Mouse (Mus musculus) embryonic facial prominence, embryonic 15.5 days (tissue): ENCODE results near the gene Lrp2. TPM values are rescaled to one million over a fixed set of nuclear protein-coding genes. Genes with fewer than 3 reads are reported as not detected.

Experiments
- ATAC-seq: fragments of 200-750 bp; cut with Nextera tagmentation; 2 replicates; pipeline ENCODE4 v1.8.0; 2017; ENCODE audit warnings: low read depth, moderate TSS enrichment; ENCODE audit not compliant: insufficient number of reproducible peaks, low FRiP score, low TSS enrichment
- H3K27ac ChIP-seq: fragments of 300-500 bp; sonication (generic); replicated peaks from 2 replicates; pipeline ENCODE4 v1.5.1; 2015; ENCODE audit warnings: mild to moderate bottlenecking, inconsistent platforms
- H3K27me3 ChIP-seq: fragments of 300-500 bp; sonication (generic); 2 replicates; pipeline ENCODE4 v1.6.1; 2015; ENCODE audit warnings: inconsistent platforms
- H3K36me3 ChIP-seq: fragments of 300-500 bp; sonication (generic); 2 replicates; pipeline ENCODE4 v1.6.1; 2015; ENCODE audit warnings: mild to moderate bottlenecking, inconsistent platforms
- H3K4me1 ChIP-seq: fragments of 300-500 bp; sonication (generic); 2 replicates; pipeline ENCODE4 v1.6.1; 2015; ENCODE audit warnings: inconsistent platforms
- H3K4me2 ChIP-seq: fragments of 300-500 bp; sonication (generic); replicated peaks from 2 replicates; pipeline ENCODE4 v1.6.1; 2015; ENCODE audit warnings: mild to moderate bottlenecking, inconsistent platforms
- H3K4me3 ChIP-seq: fragments of 300-500 bp; sonication (generic); replicated peaks from 2 replicates; pipeline ENCODE4 v1.5.1; 2015; ENCODE audit warnings: mild to moderate bottlenecking, inconsistent platforms
- H3K9ac ChIP-seq: fragments of 300-500 bp; sonication (generic); 2 replicates; pipeline ENCODE4 v1.6.1; 2015; ENCODE audit warnings: inconsistent platforms
- H3K9me3 ChIP-seq: fragments of 300-500 bp; sonication (generic); replicated peaks from 2 replicates; pipeline ENCODE4 v1.6.1; 2016; ENCODE audit warnings: inconsistent platforms
- WGBS: fragments of 180-500 bp; shearing (Covaris S2); methylation state at CpG from one replicate; pipeline ENCODE4 v1.1.7; 2015; 5-methylcytosine and 5-hydroxymethylcytosine counted together
- polyA plus RNA-seq: library from polyadenylated mRNA; unstranded; fragments of >200 nt; fragmentation: Nextera tagmentation; extraction: Ambion mirVana; gene quantifications from 2 replicates; pipeline ENCODE4 v1.2.1, GENCODE M21; 2015

Lrp2 gene
- polyA plus RNA-seq, 1 experiment from 2014 or later: 0.37 TPM

- ATAC-seq: no peak
- Histone ChIP-seq H3K9me3 (no peaks in the 10 kb centered on the region), H3K4me3 (no peak overlapping the region), H3K27me3 (no peaks in the 10 kb centered on the region), H3K4me2 (no peak overlapping the region), H3K36me3 (no peaks in the 10 kb centered on the region), H3K4me1 (no peaks in the 10 kb centered on the region), H3K9ac (no peak overlapping the region), H3K27ac (no peak overlapping the region)
- WGBS: 85% methylated on average over 9 of the region's 9 CpGs
Observed at GRCm38 (mm10) chr2:69500357-69500756, 85.5 kb downstream of the Lrp2 start.

GRCm38 (mm10) chr2:69493130-69493529 lies 92.7 kb downstream of the Lrp2 start:
- no peaks in the 10 kb centered on the region for H3K36me3 ChIP-seq

GRCm38 (mm10) chr2:69480965-69481364 lies 104.9 kb downstream of the Lrp2 start:
- Histone ChIP-seq H3K9me3 (no peaks in the 10 kb centered on the region), H3K4me2 (no peak overlapping the region), H3K27me3 (no peaks in the 10 kb centered on the region), H3K9ac (no peak overlapping the region), H3K36me3 (no peaks in the 10 kb centered on the region), H3K4me1 (no peaks in the 10 kb centered on the region), H3K27ac (no peak overlapping the region), H3K4me3 (no peak overlapping the region)
- WGBS: 87% methylated on average over 7 of the region's 7 CpGs
- ATAC-seq: no peak

More at GRCm38 (mm10) chr2:69493130-69493529, 92.7 kb downstream of the Lrp2 start:
- H3K9me3 ChIP-seq: no peaks in the 10 kb centered on the region
- no peaks in the 10 kb centered on the region for H3K27me3 ChIP-seq
- H3K4me1 ChIP-seq: no peaks in the 10 kb centered on the region
- H3K4me3 ChIP-seq: no peak overlapping the region
- ATAC-seq: no peak
- H3K9ac ChIP-seq: no peak overlapping the region
- no peak overlapping the region for H3K4me2 ChIP-seq
- 84% methylated on average over 4 of the region's 4 CpGs for WGBS
- no peak overlapping the region for H3K27ac ChIP-seq

- no peak overlapping the region for H3K4me3 ChIP-seq
- no peaks in the 10 kb centered on the region for H3K9me3 ChIP-seq
- WGBS: 85% methylated on average over 7 of the region's 7 CpGs
- H3K36me3 ChIP-seq: no peaks in the 10 kb centered on the region
- no peak overlapping the region for H3K4me2 ChIP-seq
- no peak for ATAC-seq
- H3K9ac ChIP-seq: no peak overlapping the region
- H3K27ac ChIP-seq: no peak overlapping the region
- H3K27me3 ChIP-seq: no peaks in the 10 kb centered on the region
- no peaks in the 10 kb centered on the region for H3K4me1 ChIP-seq
Observed at GRCm38 (mm10) chr2:69479859-69480258, 106.0 kb downstream of the Lrp2 start.

GRCm38 (mm10) chr2:69476901-69477300 lies 109.0 kb downstream of the Lrp2 start:
- H3K27ac ChIP-seq: no peak overlapping the region
- H3K4me2 ChIP-seq: no peak overlapping the region
- H3K9me3 ChIP-seq: no peaks in the 10 kb centered on the region
- H3K27me3 ChIP-seq: no peaks in the 10 kb centered on the region
- no peak for ATAC-seq
- H3K36me3 ChIP-seq: no peaks in the 10 kb centered on the region
- H3K4me1 ChIP-seq: no peaks in the 10 kb centered on the region
- no peak overlapping the region for H3K4me3 ChIP-seq
- WGBS: 61% methylated on average over 7 of the region's 7 CpGs
- no peak overlapping the region for H3K9ac ChIP-seq

- no peaks in the 10 kb centered on the region for H3K27me3 ChIP-seq
- H3K4me1 ChIP-seq: no peaks in the 10 kb centered on the region
- H3K9ac ChIP-seq: no peak overlapping the region
- no peak overlapping the region for H3K4me2 ChIP-seq
- no peak overlapping the region for H3K4me3 ChIP-seq
- H3K9me3 ChIP-seq: no peaks in the 10 kb centered on the region
- ATAC-seq: no peak
- 85% methylated on average over 9 of the region's 9 CpGs for WGBS
- no peaks in the 10 kb centered on the region for H3K36me3 ChIP-seq
- no peak overlapping the region for H3K27ac ChIP-seq
Observed at GRCm38 (mm10) chr2:69475177-69475576, 110.7 kb downstream of the Lrp2 start.

GRCm38 (mm10) chr2:69471837-69472236 lies 114.0 kb downstream of the Lrp2 start:
- no peak overlapping the region for H3K4me3 ChIP-seq
- H3K4me1 ChIP-seq: no peaks in the 10 kb centered on the region
- WGBS: 77% methylated on average over 4 of the region's 4 CpGs
- no peaks in the 10 kb centered on the region for H3K36me3 ChIP-seq
- H3K9ac ChIP-seq: no peak overlapping the region
- no peak for ATAC-seq
- no peak overlapping the region for H3K27ac ChIP-seq
- no peaks in the 10 kb centered on the region for H3K27me3 ChIP-seq
- no peaks in the 10 kb centered on the region for H3K9me3 ChIP-seq
- H3K4me2 ChIP-seq: no peak overlapping the region

- H3K4me3 ChIP-seq: no peak overlapping the region
- no peak overlapping the region for H3K4me2 ChIP-seq
- no peaks in the 10 kb centered on the region for H3K4me1 ChIP-seq
- WGBS: 80% methylated on average over 6 of the region's 6 CpGs
- no peaks in the 10 kb centered on the region for H3K9me3 ChIP-seq
- H3K9ac ChIP-seq: no peak overlapping the region
- H3K27ac ChIP-seq: no peak overlapping the region
- ATAC-seq: no peak
- H3K36me3 ChIP-seq: no peaks in the 10 kb centered on the region
- no peaks in the 10 kb centered on the region for H3K27me3 ChIP-seq
Observed at GRCm38 (mm10) chr2:69463609-69464008, 122.3 kb downstream of the Lrp2 start.

GRCm38 (mm10) chr2:69459481-69459880 lies 126.4 kb downstream of the Lrp2 start:
- Histone ChIP-seq H3K27ac (no peak overlapping the region), H3K27me3 (no peaks in the 10 kb centered on the region), H3K4me3 (no peak overlapping the region), H3K9ac (no peak overlapping the region), H3K9me3 (no peaks in the 10 kb centered on the region), H3K4me1 (no peaks in the 10 kb centered on the region), H3K4me2 (no peak overlapping the region), H3K36me3 (no peaks in the 10 kb centered on the region)
- no peak for ATAC-seq
- WGBS: 87% methylated on average over 17 of the region's 17 CpGs

GRCm38 (mm10) chr2:69451128-69451527 lies 134.7 kb downstream of the Lrp2 start:
- no peak overlapping the region for H3K4me3 ChIP-seq
- ATAC-seq: no peak
- H3K27me3 ChIP-seq: no peaks in the 10 kb centered on the region
- H3K4me2 ChIP-seq: no peak overlapping the region
- no peaks in the 10 kb centered on the region for H3K9me3 ChIP-seq
- 91% methylated on average over 5 of the region's 5 CpGs for WGBS
- H3K36me3 ChIP-seq: no peaks in the 10 kb centered on the region
- H3K27ac ChIP-seq: no peak overlapping the region
- H3K4me1 ChIP-seq: no peaks in the 10 kb centered on the region
- no peak overlapping the region for H3K9ac ChIP-seq

- Histone ChIP-seq H3K4me3 (no peak overlapping the region), H3K27me3 (no peaks in the 10 kb centered on the region), H3K36me3 (no peaks in the 10 kb centered on the region), H3K27ac (no peak overlapping the region), H3K9me3 (no peaks in the 10 kb centered on the region), H3K4me2 (no peak overlapping the region), H3K9ac (no peak overlapping the region), H3K4me1 (no peaks in the 10 kb centered on the region)
- WGBS: 85% methylated on average over 4 of the region's 4 CpGs
- ATAC-seq: no peak
Observed at GRCm38 (mm10) chr2:69448581-69448980, 137.3 kb downstream of the Lrp2 start.

- no peak overlapping the region for H3K4me3 ChIP-seq
- no peaks in the 10 kb centered on the region for H3K27me3 ChIP-seq
- H3K27ac ChIP-seq: no peak overlapping the region
- no peak overlapping the region for H3K9ac ChIP-seq
- H3K4me2 ChIP-seq: no peak overlapping the region
- no peaks in the 10 kb centered on the region for H3K36me3 ChIP-seq
- no peak for ATAC-seq
- H3K4me1 ChIP-seq: no peaks in the 10 kb centered on the region
- 64% methylated on average over 4 of the region's 4 CpGs for WGBS
- H3K9me3 ChIP-seq: no peaks in the 10 kb centered on the region
Observed at GRCm38 (mm10) chr2:69445896-69446472, 139.9 kb downstream of the Lrp2 start.
